Mouse (Mus musculus) erythroblast, embryonic 14.5 days (primary cell): ENCODE data around the gene Tm9sf2.

Experiments
- GATA1 ChIP-seq: IDR thresholded peaks from 2 replicates; pipeline ENCODE4 v1.6.1; 2012; ENCODE audit warnings: low read length, inconsistent platforms, mixed read lengths
- TAL1 ChIP-seq: IDR thresholded peaks from 3 replicates; pipeline ENCODE4 v1.6.1; 2012; ENCODE audit warnings: low read length, inconsistent platforms, mixed read lengths

GRCm38 (mm10) chr14:122079428-122079827 is 27.4 kb upstream of the Tm9sf2 start:
- TF ChIP-seq GATA1 (no peak), TAL1 (no peak)
